Mouse (Mus musculus): ENCODE measurements around the gene Srd5a2.

DNA sequence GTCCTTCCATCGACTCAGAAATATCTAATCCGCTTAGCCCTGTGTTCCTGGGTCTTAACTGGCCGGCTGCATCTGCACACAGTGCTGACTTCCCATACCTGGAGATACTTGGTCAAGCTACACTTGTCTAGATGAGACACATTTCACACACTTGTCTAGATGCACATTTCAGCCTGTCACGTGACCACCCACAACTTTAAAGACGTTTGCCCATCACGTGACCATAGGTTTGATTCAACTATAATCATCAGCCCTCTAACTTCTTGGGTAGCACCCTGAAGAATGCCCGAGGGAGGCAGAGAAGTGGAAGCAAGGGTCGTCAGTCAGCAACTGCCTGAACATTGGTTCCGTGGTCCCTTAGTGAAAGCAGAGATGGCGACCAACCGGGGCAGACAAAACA is 75.1 kb downstream of the Srd5a2 start:
- TF ChIP-seq POLR2A (IDR thresholded peaks at IDR 0.05; ENCODE audit: borderline replicate concordance, insufficient read depth, low read length) (no peak), CTCF (IDR thresholded peaks at IDR 0.05; ENCODE audit: borderline replicate concordance, insufficient read depth, low read depth, low read length) (no peak)
